ENCODE assay signal across 14 mouse cellular contexts in genomic region chr14:13651541-13652298, GRCm38 (mm10). TPM values are rescaled to one million over a fixed set of nuclear protein-coding genes. Genes with fewer than 3 reads are reported as not detected.
DNase-seq lines count a peak whose midpoint lies in the region; ATAC-seq lines count a peak whose summit lies in the region.
"Had no signal": no experiment of that assay in that cellular context is flagged by ENCODE, and none has a peak within 500 bp of the region (broad histone marks: within the 10 kb centered on the region; RNA-seq: fewer than 3 reads in every experiment).

No protein-coding gene starts in this region.

- peak; percentile 86 for ATAC-seq in midbrain, embryonic 12.5 days (ENCODE audit: low FRiP score, low read depth)

- no peak overlapping the region for H3K9ac ChIP-seq in midbrain, embryonic 12.5 days (replicated peaks)

- WGBS in midbrain, embryonic 12.5 days: 45% methylated on average over 2 of the region's 2 CpGs

- no peak overlapping the region for H3K4me2 ChIP-seq in midbrain, embryonic 12.5 days (replicated peaks)

- no peaks in the 10 kb centered on the region for H3K36me3 ChIP-seq in midbrain, embryonic 12.5 days
- H3K36me3 ChIP-seq: G1E had no signal

- H3K27me3 ChIP-seq in midbrain, embryonic 12.5 days: no peaks in the 10 kb centered on the region

- H3K4me1 ChIP-seq in midbrain, embryonic 12.5 days: peaks cover 11% of the 10 kb centered on the region; the same call in 1 of the 2 replicates

- no peak overlapping the region; the same call in 1 of the 2 replicates for H3K27ac ChIP-seq in midbrain, embryonic 12.5 days (replicated peaks)

- peak; percentile 8 to 33 for DNase-seq in cerebellum, postnatal 14 days
- DNase-seq in cerebellum, adult 11 months: no peak
- DNase-seq in right cerebral cortex, adult 18-20 months: peak; percentile 3
- DNase-seq in right cerebral cortex, postnatal 36 days (ENCODE audit: low spot score in 2 of 2): no peak
- DNase-seq in spleen, postnatal 10 days (ENCODE audit: low spot score in 2 of 2): no peak
- DNase-seq in kidney, postnatal 10 days: no peak
- DNase-seq in lung, postnatal 4 days: no peak
- DNase-seq: heart, postnatal 36 days; kidney, postnatal 4 days; thymus, adult 18-20 months had no signal

- no peaks in the 10 kb centered on the region for H3K9me3 ChIP-seq in midbrain, embryonic 12.5 days
- H3K9me3 ChIP-seq: G1E had no signal

- no peak overlapping the region for H3K4me3 ChIP-seq in midbrain, embryonic 12.5 days
- H3K4me3 ChIP-seq: myocyte had no signal

RNA-seq across cellular contexts. Expression of gene Sntn, which starts 19.0 kb away (rescaled TPM):
- polyA plus RNA-seq in midbrain, embryonic 12.5 days (2016; fragmentation: Nextera tagmentation; extraction: Ambion mirVana): not detected in 2 replicates
- polyA plus RNA-seq: G1E; limb, embryonic 14.5 days; myocyte had no signal

Comparison
In these comparisons a context has a peak if more than half of its experiments do, and no peak if none do; other contexts are left out.
1. DNase-seq: peak in cerebellum, postnatal 14 days (2 of 2) and right cerebral cortex, adult 18-20 months (single experiment); none in cerebellum, adult 11 months (single experiment), right cerebral cortex, postnatal 36 days (0 of 2), spleen, postnatal 10 days (0 of 2), kidney, postnatal 10 days (single experiment) and lung, postnatal 4 days (0 of 2).